Mouse (Mus musculus): ENCODE data around the gene Arntl. TPM values are rescaled to one million over a fixed set of nuclear protein-coding genes. Genes with fewer than 3 reads are reported as not detected.

Arntl gene
- polyA plus RNA-seq (2012; rRNA removed) = 26.8 and 29.9 TPM in 2 replicates

GRCm38 (mm10) chr7:113206644-113207470 is at the start of gene Arntl:
Arntl (plus strand) TSS chr7:113207465.

Other genes starting within 250 kb of the Arntl start
- 67.1 and 75.4 TPM in 2 replicates for gene Btbd10, start 161.9 kb downstream of the Arntl start, polyA plus RNA-seq (2012; rRNA removed)
- gene Pth, start 181.1 kb downstream of the Arntl start, polyA plus RNA-seq (2012; rRNA removed) = not detected in 2 replicates

Data from central nervous system, embryonic 18 days (tissue).